Mouse (Mus musculus) stomach, embryonic 14.5 days (tissue): ENCODE results near the gene Gm17720. TPM values are rescaled to one million over a fixed set of nuclear protein-coding genes. Genes with fewer than 3 reads are reported as not detected.

ENCODE experiments used
- ATAC-seq: fragments of 200-750 bp; cut with Nextera tagmentation; 2 replicates; pipeline ENCODE4 v1.8.0; 2017; ENCODE audit warnings: low read depth, moderate TSS enrichment; ENCODE audit not compliant: insufficient number of reproducible peaks, insufficient read depth, low FRiP score
- H3K27ac ChIP-seq: fragments of 300-500 bp; sonication (generic); 2 replicates; pipeline ENCODE4 v1.5.1; 2014; ENCODE audit warnings: mild to moderate bottlenecking, low read length, moderate library complexity, mixed read lengths
- H3K27me3 ChIP-seq: fragments of 300-500 bp; sonication (generic); 2 replicates; pipeline ENCODE4 v1.6.1; 2014; ENCODE audit warnings: low read length, control low read depth, mixed read lengths; ENCODE audit not compliant: control insufficient read depth, insufficient read depth
- H3K36me3 ChIP-seq: fragments of 300-500 bp; sonication (generic); 2 replicates; pipeline ENCODE4 v1.6.1; 2014; ENCODE audit warnings: mild to moderate bottlenecking, control low read depth, low read length, moderate library complexity, mixed read lengths; ENCODE audit not compliant: control insufficient read depth, insufficient read depth
- H3K4me1 ChIP-seq: fragments of 300-500 bp; sonication (generic); 2 replicates; pipeline ENCODE4 v1.6.1; 2014; ENCODE audit warnings: low read length, control low read depth, mixed read lengths; ENCODE audit not compliant: control insufficient read depth, insufficient read depth
- H3K4me2 ChIP-seq: fragments of 300-500 bp; sonication (generic); replicated peaks from 2 replicates; pipeline ENCODE4 v1.6.1; 2014; ENCODE audit warnings: low read depth, low read length, control low read depth
- H3K4me3 ChIP-seq: fragments of 300-500 bp; sonication (generic); 2 replicates; pipeline ENCODE4 v1.5.1; 2014; ENCODE audit warnings: low read depth, low read length, control low read depth
- H3K9ac ChIP-seq: fragments of 300-500 bp; sonication (generic); replicated peaks from 2 replicates; pipeline ENCODE4 v1.6.1; 2014; ENCODE audit warnings: low read depth, mild to moderate bottlenecking, control low read depth, low read length, moderate library complexity, mixed read lengths
- H3K9me3 ChIP-seq: fragments of 300-500 bp; sonication (generic); 2 replicates; pipeline ENCODE4 v1.6.1; 2016; ENCODE audit warnings: low read depth, low read length, control low read depth; ENCODE audit not compliant: control insufficient read depth
- WGBS: fragments of 180-500 bp; shearing (Covaris S2); extraction: QIAGEN DNeasy Blood & Tissue Kit; methylation state at CpG from one replicate; pipeline ENCODE4 v1.1.7; 2014; 5-methylcytosine and 5-hydroxymethylcytosine counted together
- polyA plus RNA-seq: library from polyadenylated mRNA; unstranded; fragments of >200 nt; fragmentation: Nextera tagmentation; extraction: Ambion mirVana; gene quantifications from 2 replicates; pipeline ENCODE4 v1.2.1, GENCODE M21; 2014

The Gm17720 gene
- polyA plus RNA-seq, 1 experiment from 2014 or later = not detected

GRCm38 (mm10) chr8:110100907-110101306 lies 1.6 kb downstream of the Gm17720 start, which contains the start of gene Gm21964:
Gm21964 (plus strand) TSS chr8:110101207.
- H3K4me2 ChIP-seq = no peak within 1 kb of the TSS
- H3K9ac ChIP-seq = no peak within 1 kb of the TSS
- no peak for ATAC-seq
- H3K27me3 ChIP-seq = no peaks in the 10 kb centered on the region
- WGBS = 79% methylated on average over 12 of the region's 12 CpGs
- H3K9me3 ChIP-seq = no peaks in the 10 kb centered on the region
- H3K27ac ChIP-seq = no peak within 1 kb of the TSS
- H3K36me3 ChIP-seq = no peaks in the 10 kb centered on the region
- H3K4me3 ChIP-seq = no peak within 1 kb of the TSS
- H3K4me1 ChIP-seq = no peaks in the 10 kb centered on the region

- Histone ChIP-seq H3K36me3 (peaks cover 15% of the 10 kb centered on the region), H3K4me3 (no peak overlapping the region), H3K9me3 (peaks cover 11% of the 10 kb centered on the region; the same call in 1 of the 2 replicates), H3K27me3 (no peaks in the 10 kb centered on the region), H3K4me2 (no peak overlapping the region), H3K4me1 (no peaks in the 10 kb centered on the region), H3K27ac (no peak overlapping the region), H3K9ac (no peak overlapping the region)
- ATAC-seq = no peak
- WGBS = 32% methylated on average over 1 of the region's 1 CpGs
These were observed 10.7 kb downstream of the Gm17720 start for GRCm38 (mm10) chr8:110091869-110092268.

GRCm38 (mm10) chr8:110082416-110083105 lies 20.0 kb downstream of the Gm17720 start:
- H3K27me3 ChIP-seq = no peaks in the 10 kb centered on the region
- WGBS = 78% methylated on average over 11 of the region's 11 CpGs

GRCm38 (mm10) chr8:110079282-110080221 lies 23.0 kb downstream of the Gm17720 start, which contains the start of gene Zfp612:
Zfp612 (plus strand) TSS chr8:110079746.
- H3K9me3 ChIP-seq = no peaks in the 10 kb centered on the region
- H3K4me2 ChIP-seq = peak within 1 kb of the TSS; percentile 92
- peak within 1 kb of the TSS; percentile 60 for H3K4me3 ChIP-seq
- H3K27me3 ChIP-seq = no peaks in the 10 kb centered on the region
- H3K9ac ChIP-seq = peak within 1 kb of the TSS; percentile 55
- H3K4me1 ChIP-seq = peaks cover 3% of the 10 kb centered on the region; the same call in 1 of the 2 replicates
- WGBS = 6% methylated on average over 54 of the region's 54 CpGs
- no peak within 1 kb of the TSS for H3K27ac ChIP-seq
- peak; percentile 93 for ATAC-seq
- H3K36me3 ChIP-seq = no peaks in the 10 kb centered on the region

More at GRCm38 (mm10) chr8:110082416-110083105, 20.0 kb downstream of the Gm17720 start:
- Histone ChIP-seq H3K4me3 (no peak overlapping the region), H3K4me2 (no peak overlapping the region), H3K4me1 (peaks cover 3% of the 10 kb centered on the region; the same call in 1 of the 2 replicates), H3K9ac (no peak overlapping the region), H3K27ac (no peak overlapping the region), H3K36me3 (peaks cover 6% of the 10 kb centered on the region), H3K9me3 (no peaks in the 10 kb centered on the region)
- no peak for ATAC-seq

- Histone ChIP-seq H3K27me3 (no peaks in the 10 kb centered on the region), H3K36me3 (no peaks in the 10 kb centered on the region)
- WGBS = 84% methylated on average over 8 of the region's 8 CpGs
These were observed 28.1 kb downstream of the Gm17720 start for GRCm38 (mm10) chr8:110074496-110074895.

GRCm38 (mm10) chr8:110071600-110071999 lies 31.0 kb downstream of the Gm17720 start:
- no peak for ATAC-seq
- H3K4me3 ChIP-seq = no peak overlapping the region
- H3K9me3 ChIP-seq = no peaks in the 10 kb centered on the region
- no peak overlapping the region for H3K27ac ChIP-seq
- 16% methylated on average over 9 of the region's 9 CpGs for WGBS
- no peaks in the 10 kb centered on the region for H3K36me3 ChIP-seq
- no peak overlapping the region for H3K4me2 ChIP-seq
- H3K27me3 ChIP-seq = no peaks in the 10 kb centered on the region
- no peak overlapping the region for H3K9ac ChIP-seq
- no peaks in the 10 kb centered on the region for H3K4me1 ChIP-seq

More at GRCm38 (mm10) chr8:110074496-110074895, 28.1 kb downstream of the Gm17720 start:
- no peak overlapping the region for H3K27ac ChIP-seq
- H3K4me2 ChIP-seq = no peak overlapping the region
- no peak overlapping the region for H3K4me3 ChIP-seq
- no peaks in the 10 kb centered on the region for H3K4me1 ChIP-seq
- H3K9ac ChIP-seq = no peak overlapping the region
- H3K9me3 ChIP-seq = no peaks in the 10 kb centered on the region
- ATAC-seq = no peak

- H3K4me3 ChIP-seq = no peak overlapping the region
- WGBS = 85% methylated on average over 4 of the region's 4 CpGs
These were observed 32.8 kb downstream of the Gm17720 start for GRCm38 (mm10) chr8:110069706-110070105.

GRCm38 (mm10) chr8:110065676-110066075 lies 36.9 kb downstream of the Gm17720 start:
- no peak overlapping the region for H3K4me3 ChIP-seq
- H3K36me3 ChIP-seq = no peaks in the 10 kb centered on the region

More at GRCm38 (mm10) chr8:110069706-110070105, 32.8 kb downstream of the Gm17720 start:
- ATAC-seq = no peak
- Histone ChIP-seq H3K4me1 (no peaks in the 10 kb centered on the region), H3K36me3 (no peaks in the 10 kb centered on the region), H3K27me3 (no peaks in the 10 kb centered on the region), H3K9ac (no peak overlapping the region), H3K9me3 (no peaks in the 10 kb centered on the region), H3K27ac (no peak overlapping the region), H3K4me2 (no peak overlapping the region)

More at GRCm38 (mm10) chr8:110065676-110066075, 36.9 kb downstream of the Gm17720 start:
- H3K27ac ChIP-seq = no peak overlapping the region
- H3K27me3 ChIP-seq = no peaks in the 10 kb centered on the region
- H3K4me1 ChIP-seq = no peaks in the 10 kb centered on the region
- whole genome bisulfite sequencing = 93% methylated on average over 4 of the region's 4 CpGs
- H3K9ac ChIP-seq = no peak overlapping the region
- no peak for ATAC-seq
- no peaks in the 10 kb centered on the region for H3K9me3 ChIP-seq
- H3K4me2 ChIP-seq = no peak overlapping the region
